Mouse (Mus musculus) cerebellum, postnatal 25 days (tissue): ENCODE measurements around the gene Myt1l.

Source experiments
- DNase-seq, 2 experiments: peaks; one replicate each; pipeline ENCODE4 v3.0.0; 2021; ENCODE audit warnings: mixed read lengths in 2 of 2

Gene Myt1l

GRCm38 (mm10) chr12:29740346-29741025 is 212.3 kb downstream of the Myt1l start:
- DNase-seq = peak; percentile 51 to 61

- peak in 1 of 2 experiments; percentile 26 for DNase-seq
These were observed 213.0 kb downstream of the Myt1l start for GRCm38 (mm10) chr12:29741181-29741580.

GRCm38 (mm10) chr12:29750604-29751128 is 222.5 kb downstream of the Myt1l start:
- DNase-seq = no peak

- no peak for DNase-seq
These were observed 227.1 kb downstream of the Myt1l start for GRCm38 (mm10) chr12:29755086-29755871.

- DNase-seq = peak; percentile 40 to 67
These were observed 227.7 kb downstream of the Myt1l start for GRCm38 (mm10) chr12:29755872-29756265.

- no peak for DNase-seq
These were observed 232.4 kb downstream of the Myt1l start for GRCm38 (mm10) chr12:29760611-29761010.

- no peak for DNase-seq
These were observed 238.0 kb downstream of the Myt1l start for GRCm38 (mm10) chr12:29766158-29766557.

GRCm38 (mm10) chr12:29771791-29772190 is 243.6 kb downstream of the Myt1l start:
- peak; percentile 69 to 77 for DNase-seq

GRCm38 (mm10) chr12:29772401-29772800 is 244.2 kb downstream of the Myt1l start:
- DNase-seq = peak; percentile 9 to 27

GRCm38 (mm10) chr12:29778901-29779300 is 250.7 kb downstream of the Myt1l start:
- no peak for DNase-seq

GRCm38 (mm10) chr12:29789319-29790050 is 261.3 kb downstream of the Myt1l start:
- DNase-seq = peak; percentile 45 to 69

GRCm38 (mm10) chr12:29790051-29790386 is 261.8 kb downstream of the Myt1l start:
- DNase-seq = no peak

GRCm38 (mm10) chr12:29792998-29793397 is 264.8 kb downstream of the Myt1l start:
- DNase-seq = no peak

GRCm38 (mm10) chr12:29795107-29795673 is 267.0 kb downstream of the Myt1l start:
- peak in 1 of 2 experiments; percentile 24 for DNase-seq

GRCm38 (mm10) chr12:29798595-29799391 is 270.6 kb downstream of the Myt1l start:
- no peak for DNase-seq

GRCm38 (mm10) chr12:29806415-29806814 is 278.2 kb downstream of the Myt1l start:
- DNase-seq = no peak

GRCm38 (mm10) chr12:29809569-29810185 is 281.5 kb downstream of the Myt1l start:
- DNase-seq = peak in 1 of 2 experiments; percentile 32

GRCm38 (mm10) chr12:29815466-29815865 is 287.3 kb downstream of the Myt1l start:
- no peak for DNase-seq

GRCm38 (mm10) chr12:29816130-29816529 is 287.9 kb downstream of the Myt1l start:
- DNase-seq = no peak

- peak in 1 of 2 experiments; percentile 24 for DNase-seq
These were observed 288.6 kb downstream of the Myt1l start for GRCm38 (mm10) chr12:29816761-29817160.

GRCm38 (mm10) chr12:29822216-29822615 is 294.0 kb downstream of the Myt1l start:
- DNase-seq = no peak
